Mouse (Mus musculus): ENCODE measurements around the gene Kdelc1. TPM values are rescaled to one million over a fixed set of nuclear protein-coding genes. Genes with fewer than 3 reads are reported as not detected.

Gene Kdelc1
- polyA plus RNA-seq, 1 experiment from 2014 or later: 39.1 TPM

DNA sequence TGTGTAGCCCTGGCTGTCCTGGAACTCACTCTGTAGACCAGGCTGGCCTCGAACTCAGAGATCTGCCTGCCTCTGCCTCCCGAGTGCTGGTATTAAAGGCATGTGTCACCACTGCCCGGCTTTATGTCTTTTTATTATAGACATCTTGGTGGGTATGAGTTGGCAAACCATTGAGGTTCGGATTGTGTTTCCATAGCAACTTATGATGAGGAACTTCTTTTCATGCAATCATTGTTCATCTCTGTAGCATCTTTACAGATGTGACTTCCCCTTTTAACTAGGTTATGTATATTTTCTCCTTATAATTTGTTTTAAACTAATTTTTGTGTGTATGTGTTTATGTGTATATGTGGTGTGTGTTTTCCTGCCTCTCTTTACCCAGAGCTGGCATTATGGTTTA, 7.0 kb upstream of the Kdelc1 start:
- H3K27me3 ChIP-seq: no peaks in the 10 kb centered on the region
- H3K9me3 ChIP-seq (replicated peaks): no peaks in the 10 kb centered on the region
- H3K4me1 ChIP-seq (replicated peaks): peaks cover 4% of the 10 kb centered on the region; the same call in 1 of the 2 replicates
- peaks cover 16% of the 10 kb centered on the region for H3K36me3 ChIP-seq
- WGBS: 93% methylated on average over 4 of the region's 4 CpGs
- no peak overlapping the region for H3K4me2 ChIP-seq
- H3K27ac ChIP-seq: no peak overlapping the region
- no peak overlapping the region for H3K4me3 ChIP-seq
- ATAC-seq (replicated peaks; ENCODE audit: insufficient number of reproducible peaks, insufficient read depth, low FRiP score, low read depth): no peak
- no peak overlapping the region for H3K9ac ChIP-seq

DNA sequence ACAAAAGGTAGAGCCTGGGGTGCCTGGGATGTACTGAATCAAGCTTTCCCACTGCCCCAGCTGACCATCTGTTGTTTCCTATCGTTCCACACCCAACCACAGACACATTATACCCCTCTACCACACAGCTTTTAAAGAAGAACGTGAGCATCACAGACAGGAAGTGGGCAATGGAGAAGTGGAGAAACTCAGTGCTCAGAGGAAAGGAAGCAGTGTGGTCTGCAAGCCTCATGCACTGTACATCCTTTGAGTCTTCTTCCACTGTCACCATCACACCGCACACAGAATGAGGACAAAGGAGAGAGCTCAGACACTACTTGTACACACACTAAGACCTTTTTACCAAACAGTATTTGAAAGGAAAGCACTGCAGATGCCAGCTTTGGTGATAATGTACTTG, 3.6 kb upstream of the Kdelc1 start:
- no peaks in the 10 kb centered on the region for H3K9me3 ChIP-seq (replicated peaks)
- H3K27me3 ChIP-seq: no peaks in the 10 kb centered on the region
- WGBS: 63% methylated on average over 3 of the region's 3 CpGs
- H3K27ac ChIP-seq: no peak overlapping the region
- H3K9ac ChIP-seq: no peak overlapping the region
- H3K4me2 ChIP-seq: no peak overlapping the region
- H3K36me3 ChIP-seq: peaks cover 8% of the 10 kb centered on the region
- H3K4me3 ChIP-seq: no peak overlapping the region
- H3K4me1 ChIP-seq (replicated peaks): peaks cover 11% of the 10 kb centered on the region
- ATAC-seq (replicated peaks; ENCODE audit: insufficient number of reproducible peaks, insufficient read depth, low FRiP score, low read depth): no peak

DNA sequence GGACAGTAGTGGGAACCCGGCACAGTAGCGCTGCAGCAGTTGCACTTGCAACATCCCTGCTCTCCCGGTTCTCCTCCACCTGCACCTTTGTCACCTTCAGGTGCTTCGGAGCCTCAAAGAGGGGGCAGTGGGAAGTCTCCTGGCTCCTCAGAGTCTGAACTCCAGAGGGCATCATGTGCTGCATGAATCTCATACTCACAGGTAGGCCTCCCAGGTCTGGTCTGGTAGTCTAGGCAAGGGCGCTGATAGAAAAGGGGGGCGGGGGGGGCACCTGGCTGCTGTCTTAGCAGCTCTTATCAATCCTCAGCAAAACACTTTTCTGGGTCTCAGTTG, 1.4 kb upstream of the Kdelc1 start:
- peak overlapping the region; percentile 98 for H3K27ac ChIP-seq
- peaks cover 5% of the 10 kb centered on the region for H3K36me3 ChIP-seq
- H3K9ac ChIP-seq: peak overlapping the region; percentile 83
- WGBS: 4% methylated on average over 6 of the region's 6 CpGs
- ATAC-seq (replicated peaks; ENCODE audit: insufficient number of reproducible peaks, insufficient read depth, low FRiP score, low read depth): no peak; the same call in 1 of the 2 replicates
- H3K4me1 ChIP-seq (replicated peaks): peaks cover 11% of the 10 kb centered on the region
- H3K4me2 ChIP-seq: peak overlapping the region; percentile 77
- H3K4me3 ChIP-seq: peak overlapping the region; percentile 68
- H3K9me3 ChIP-seq (replicated peaks): no peaks in the 10 kb centered on the region
- H3K27me3 ChIP-seq: no peaks in the 10 kb centered on the region

DNA sequence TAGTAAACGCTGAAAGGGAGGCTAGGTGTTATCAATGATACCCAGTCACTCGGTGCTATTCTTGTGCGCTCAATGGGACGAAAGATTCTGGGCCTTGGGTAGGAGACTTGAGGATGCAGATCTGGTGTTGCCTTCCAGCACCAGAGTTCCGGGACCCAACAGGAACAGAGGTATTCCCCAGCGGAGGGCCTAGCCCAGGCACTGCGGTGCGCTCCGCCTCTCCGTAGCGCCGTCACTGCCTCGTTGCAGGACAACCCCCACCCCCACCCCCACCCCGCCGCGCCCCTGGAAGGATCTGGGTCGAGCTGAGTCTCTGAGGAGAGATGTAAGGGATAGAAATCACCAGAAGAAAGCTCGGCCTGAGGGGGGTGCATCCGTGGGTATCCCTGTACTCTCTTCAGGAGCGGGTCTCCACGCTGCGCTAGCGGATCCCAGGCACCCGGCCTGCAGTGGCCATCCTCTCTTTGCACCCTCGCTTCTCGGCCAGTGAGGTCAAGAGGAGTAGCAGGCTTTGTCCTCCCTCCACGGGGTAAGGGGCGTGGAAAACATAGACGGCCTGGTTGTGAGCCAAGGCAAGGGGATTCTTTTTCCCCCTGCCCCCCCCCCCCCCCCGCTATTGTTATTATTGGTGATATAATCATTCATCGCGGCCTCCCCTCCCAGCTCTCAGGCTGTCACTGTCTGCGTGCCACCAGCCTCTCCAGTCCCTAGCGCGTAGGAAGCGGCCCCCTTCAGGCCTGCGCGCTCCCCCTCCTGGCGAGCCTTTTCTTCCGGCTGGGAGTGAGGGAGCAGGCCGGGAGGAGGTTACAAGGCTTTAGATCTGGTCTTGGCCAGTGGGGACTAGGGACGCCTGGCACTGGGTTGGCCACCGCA, 829 bp upstream of the Kdelc1 start:
- ATAC-seq (replicated peaks; ENCODE audit: insufficient number of reproducible peaks, insufficient read depth, low FRiP score, low read depth): peak; percentile 84
- H3K27ac ChIP-seq: peak overlapping the region; percentile 98

DNA sequence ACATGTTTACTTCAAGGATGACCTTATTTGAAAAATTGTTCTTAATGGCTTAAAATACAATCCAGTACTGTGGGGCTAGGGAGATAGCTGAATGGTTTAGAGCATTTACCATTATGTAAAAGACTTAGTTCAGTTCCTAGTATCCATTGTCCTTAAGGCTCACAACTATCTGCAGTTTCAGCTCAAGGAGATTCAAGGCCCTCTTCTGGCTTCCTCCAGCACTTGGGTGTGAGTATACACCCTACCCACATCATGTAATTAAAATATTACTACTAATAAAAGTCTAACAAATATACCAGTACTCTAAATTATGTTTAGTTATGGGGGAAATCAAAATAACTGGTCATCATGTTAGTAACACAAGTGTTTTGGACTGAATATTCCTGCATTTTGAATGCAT, 1.0 kb downstream of the Kdelc1 start:
- no peak overlapping the region for H3K9ac ChIP-seq
- no peak overlapping the region for H3K27ac ChIP-seq

More for the DNA sequence above, 829 bp upstream of the Kdelc1 start:
- under 1% methylated on average over 40 of the region's 43 CpGs for WGBS
- no peaks in the 10 kb centered on the region for H3K9me3 ChIP-seq (replicated peaks)
- H3K4me3 ChIP-seq: peak overlapping the region; percentile 68
- peak overlapping the region; percentile 77 for H3K4me2 ChIP-seq
- peak overlapping the region; percentile 83 for H3K9ac ChIP-seq
- peaks cover 11% of the 10 kb centered on the region for H3K4me1 ChIP-seq (replicated peaks)
- peaks cover 11% of the 10 kb centered on the region for H3K36me3 ChIP-seq
- no peaks in the 10 kb centered on the region for H3K27me3 ChIP-seq

DNA sequence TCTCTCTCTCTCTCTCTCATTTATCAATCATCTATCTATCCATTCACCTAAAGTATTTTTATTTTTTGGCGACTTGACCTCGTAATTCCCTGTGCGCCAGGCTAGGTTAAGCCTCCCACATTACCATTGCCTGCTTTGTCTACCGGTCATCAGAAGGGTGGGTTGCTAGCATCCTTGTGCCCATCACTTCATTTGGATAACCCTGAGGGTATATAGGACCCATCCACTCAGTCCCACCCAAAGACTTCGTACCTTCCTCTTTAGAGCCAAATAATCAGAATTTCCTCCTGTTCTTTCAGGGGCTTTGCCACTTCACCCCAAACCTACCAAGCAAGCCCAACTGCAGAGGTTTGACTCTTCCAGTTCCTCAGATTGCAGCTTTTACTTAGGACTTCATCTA, 15.7 kb downstream of the Kdelc1 start:
- WGBS: 15% methylated on average over 5 of the region's 5 CpGs
- H3K27me3 ChIP-seq: no peaks in the 10 kb centered on the region

More for the DNA sequence above, 1.0 kb downstream of the Kdelc1 start:
- Histone ChIP-seq H3K4me2 (peak overlapping the region; percentile 77), H3K4me1 (replicated peaks) (peaks cover 11% of the 10 kb centered on the region), H3K4me3 (0 out of 2 replicates have a peak overlapping the region, but pooled peaks have one; percentile 18), H3K27me3 (no peaks in the 10 kb centered on the region), H3K9me3 (replicated peaks) (no peaks in the 10 kb centered on the region), H3K36me3 (peaks cover 27% of the 10 kb centered on the region)
- no peak for ATAC-seq (replicated peaks; ENCODE audit: insufficient number of reproducible peaks, insufficient read depth, low FRiP score, low read depth)

DNA sequence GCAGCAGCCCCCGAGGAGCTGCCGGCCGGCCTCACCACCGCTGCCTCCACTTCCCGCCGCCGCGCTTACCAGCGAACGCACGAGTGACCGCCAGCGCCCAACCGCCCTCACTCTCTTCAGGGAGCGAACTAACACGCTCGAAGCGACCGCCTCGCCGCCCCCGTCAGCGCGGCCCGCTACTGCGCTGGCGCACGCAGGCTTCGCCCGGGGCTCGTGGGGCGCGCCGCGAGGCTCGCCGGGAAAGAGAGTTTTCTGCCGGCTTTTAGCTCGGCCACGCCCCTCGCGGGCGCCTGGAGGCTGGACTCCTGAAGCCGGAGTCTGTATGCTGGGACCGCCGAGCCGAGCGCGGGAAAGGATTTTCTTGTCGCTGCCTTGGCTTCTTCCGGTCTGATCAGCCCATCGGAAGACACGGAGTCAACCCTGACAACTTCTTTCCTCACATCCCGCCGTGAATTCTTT, 16.3 kb downstream of the Kdelc1 start, which contains the start of gene Tex30:
Tex30 (minus strand) TSS at position 183 of the 459 bp plus-strand sequence.
- ATAC-seq (replicated peaks; ENCODE audit: insufficient number of reproducible peaks, insufficient read depth, low FRiP score, low read depth): peak; percentile 98
- no peaks in the 10 kb centered on the region for H3K27me3 ChIP-seq
- WGBS: under 1% methylated on average over 55 of the region's 55 CpGs
- H3K9me3 ChIP-seq (replicated peaks): no peaks in the 10 kb centered on the region
- H3K36me3 ChIP-seq: peaks cover 17% of the 10 kb centered on the region
- peaks cover 12% of the 10 kb centered on the region for H3K4me1 ChIP-seq (replicated peaks)
- peak within 1 kb of the TSS; percentile 93 for H3K27ac ChIP-seq
- H3K4me2 ChIP-seq: peak within 1 kb of the TSS; percentile 82
- peak within 1 kb of the TSS; percentile 88 for H3K4me3 ChIP-seq
- H3K9ac ChIP-seq: peak within 1 kb of the TSS; percentile 71

More for the DNA sequence above, 15.7 kb downstream of the Kdelc1 start:
- Histone ChIP-seq H3K4me1 (replicated peaks) (peaks cover 12% of the 10 kb centered on the region), H3K27ac (no peak overlapping the region), H3K9ac (peak overlapping the region; percentile 31; the same call in 1 of the 2 replicates), H3K4me3 (peak overlapping the region; percentile 88; the same call in 1 of the 2 replicates), H3K9me3 (replicated peaks) (no peaks in the 10 kb centered on the region), H3K4me2 (peak overlapping the region; percentile 82), H3K36me3 (peaks cover 21% of the 10 kb centered on the region)
- no peak for ATAC-seq (replicated peaks; ENCODE audit: insufficient number of reproducible peaks, insufficient read depth, low FRiP score, low read depth)

DNA sequence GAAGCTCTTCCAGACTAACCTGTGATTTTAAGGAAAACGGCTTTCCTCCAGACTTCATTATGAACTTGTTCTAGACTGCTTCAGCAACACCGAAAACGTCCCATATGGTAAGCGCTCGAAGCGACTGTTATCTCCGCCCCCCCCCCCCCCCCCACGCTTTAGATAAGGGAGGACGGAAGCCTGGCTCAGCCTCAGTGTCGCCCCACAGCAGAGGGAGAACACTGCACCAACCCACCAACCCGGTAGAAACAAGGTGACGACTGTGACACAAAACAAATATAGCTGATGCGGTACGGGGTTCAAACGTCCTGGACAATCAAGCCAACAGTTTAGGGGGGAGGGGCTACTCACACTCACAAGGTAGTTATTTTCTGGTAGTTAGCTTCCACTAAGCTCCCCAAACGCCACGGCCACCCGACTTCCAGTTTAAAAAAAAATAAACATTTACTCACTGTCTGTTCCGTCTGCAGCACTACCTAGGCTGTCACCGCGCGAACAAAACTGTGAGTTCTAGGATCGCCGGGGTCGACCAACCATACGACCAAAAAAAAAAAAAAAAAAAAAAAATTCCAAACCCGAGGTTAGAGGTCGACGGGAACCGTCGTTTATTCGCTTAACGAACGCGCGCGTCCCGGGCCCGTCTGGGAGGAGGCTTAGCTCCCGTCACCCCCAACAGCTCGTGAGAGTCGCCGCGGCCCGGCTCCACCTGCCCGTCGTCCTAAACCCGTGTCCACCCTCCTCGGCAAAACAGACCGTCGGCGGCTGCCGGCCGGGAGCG, 17.0 kb downstream of the Kdelc1 start:
- Histone ChIP-seq H3K4me1 (replicated peaks) (peaks cover 12% of the 10 kb centered on the region), H3K9me3 (replicated peaks) (no peaks in the 10 kb centered on the region), H3K27ac (peak overlapping the region; percentile 93), H3K4me2 (peak overlapping the region; percentile 82), H3K9ac (peak overlapping the region; percentile 71), H3K4me3 (peak overlapping the region; percentile 88), H3K36me3 (peaks cover 17% of the 10 kb centered on the region), H3K27me3 (no peaks in the 10 kb centered on the region)
- WGBS: under 1% methylated on average over 55 of the region's 55 CpGs
- ATAC-seq (replicated peaks; ENCODE audit: insufficient number of reproducible peaks, insufficient read depth, low FRiP score, low read depth): peak; percentile 69

DNA sequence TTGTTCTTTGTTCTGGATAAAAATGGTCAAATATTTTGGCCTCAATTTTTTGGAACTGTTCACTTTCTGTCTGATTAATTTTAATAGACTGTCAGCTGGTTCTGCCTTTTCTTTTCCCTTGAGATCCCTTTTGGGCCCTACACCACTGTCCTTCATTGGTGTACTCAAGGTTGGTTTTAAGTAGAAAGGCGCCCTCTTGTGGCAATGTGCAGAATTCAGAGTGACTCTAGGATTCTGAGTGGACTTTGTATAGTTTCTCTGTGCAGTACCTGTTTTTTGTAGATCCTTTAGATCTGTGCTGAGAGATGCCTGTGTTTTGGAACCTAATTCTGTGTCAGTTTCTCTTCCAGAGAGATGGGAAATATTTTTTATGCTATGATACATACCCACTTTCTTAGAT, 54.0 kb downstream of the Kdelc1 start:
- WGBS: 0% methylated on average over 1 of the region's 1 CpGs
- Histone ChIP-seq H3K27ac (no peak overlapping the region), H3K4me3 (no peak overlapping the region), H3K4me1 (replicated peaks) (no peaks in the 10 kb centered on the region), H3K4me2 (no peak overlapping the region), H3K36me3 (no peaks in the 10 kb centered on the region), H3K9me3 (replicated peaks) (no peaks in the 10 kb centered on the region), H3K9ac (no peak overlapping the region), H3K27me3 (no peaks in the 10 kb centered on the region)
- ATAC-seq (replicated peaks; ENCODE audit: insufficient number of reproducible peaks, insufficient read depth, low FRiP score, low read depth): no peak

DNA sequence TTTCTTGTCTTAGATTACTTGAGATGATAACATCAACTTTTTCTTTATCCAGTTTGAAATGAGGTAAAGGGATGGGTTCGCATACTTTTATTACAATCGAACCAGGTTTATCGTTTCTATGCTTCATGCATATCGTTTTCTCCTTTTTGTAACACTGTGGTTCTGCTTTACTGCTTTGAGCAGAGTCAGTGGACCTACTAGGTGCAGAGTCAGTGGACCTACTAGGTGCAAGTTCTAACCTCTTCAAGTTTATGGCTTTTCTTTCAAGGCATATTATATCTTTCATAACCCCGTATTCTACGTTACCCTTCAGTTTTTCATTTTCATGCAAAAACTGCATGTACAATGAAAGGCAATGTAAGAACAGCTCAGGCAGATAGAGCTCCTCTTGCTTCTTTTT, 55.2 kb downstream of the Kdelc1 start:
- H3K4me2 ChIP-seq: no peak overlapping the region
- H3K4me3 ChIP-seq: no peak overlapping the region
- no peaks in the 10 kb centered on the region for H3K36me3 ChIP-seq
- ATAC-seq (replicated peaks; ENCODE audit: insufficient number of reproducible peaks, insufficient read depth, low FRiP score, low read depth): no peak
- WGBS: 91% methylated on average over 6 of the region's 6 CpGs
- H3K27ac ChIP-seq: no peak overlapping the region
- no peak overlapping the region for H3K9ac ChIP-seq
- no peaks in the 10 kb centered on the region for H3K9me3 ChIP-seq (replicated peaks)
- no peaks in the 10 kb centered on the region for H3K27me3 ChIP-seq
- no peaks in the 10 kb centered on the region for H3K4me1 ChIP-seq (replicated peaks)

DNA sequence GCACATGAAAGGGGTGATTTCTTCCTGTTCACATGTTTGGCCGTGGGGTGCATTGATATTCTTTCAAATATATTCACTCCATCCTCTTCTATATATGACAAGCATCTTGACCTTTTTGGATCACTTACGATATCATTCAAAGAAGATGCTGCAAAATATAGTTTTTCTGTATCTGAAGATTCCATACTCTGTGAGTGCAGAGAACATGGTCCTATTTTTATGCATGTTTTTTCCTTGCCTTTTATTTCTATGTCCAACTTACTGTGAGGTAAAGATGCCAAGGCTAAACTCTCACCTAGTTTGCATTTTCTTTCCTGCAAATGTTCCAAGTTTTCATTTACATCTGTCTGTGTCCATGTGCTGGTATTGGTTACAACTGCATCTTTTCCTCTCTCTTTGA, 56.8 kb downstream of the Kdelc1 start, which contains the start of gene Gm8251:
Gm8251 (minus strand) TSS at position 101 of the 400 bp plus-strand sequence.
- H3K27ac ChIP-seq: no peak within 1 kb of the TSS
- no peak within 1 kb of the TSS for H3K4me2 ChIP-seq
- H3K27me3 ChIP-seq: no peaks in the 10 kb centered on the region
- no peaks in the 10 kb centered on the region for H3K36me3 ChIP-seq
- no peaks in the 10 kb centered on the region for H3K9me3 ChIP-seq (replicated peaks)
- WGBS: 76% methylated on average over 2 of the region's 2 CpGs
- no peak within 1 kb of the TSS for H3K9ac ChIP-seq
- no peak for ATAC-seq (replicated peaks; ENCODE audit: insufficient number of reproducible peaks, insufficient read depth, low FRiP score, low read depth)
- no peaks in the 10 kb centered on the region for H3K4me1 ChIP-seq (replicated peaks)
- no peak within 1 kb of the TSS for H3K4me3 ChIP-seq
